Mouse (Mus musculus): ENCODE measurements around the gene Sdhc. TPM values are rescaled to one million over a fixed set of nuclear protein-coding genes. Genes with fewer than 3 reads are reported as not detected.
A peak's percentile ranks its signal among the peaks of the same experiment; 100 is the strongest.

The Sdhc gene
- total and polyA plus RNA-seq, 3 experiments, result 40.5 to 225 (median 158) TPM

GRCm38 (mm10) chr1:171112986-171113385 is 37.4 kb downstream of the Sdhc start:
- no peak for TF ChIP-seq GATA2 (IDR thresholded peaks at IDR 0.05; ENCODE audit: borderline replicate concordance, low read depth, low read length)
- H3K4me3 ChIP-seq (ENCODE audit: low read depth, low read length), result no peak overlapping the region
- H3K36me3 ChIP-seq (replicated peaks), result no peaks in the 10 kb centered on the region
- H3K9me3 ChIP-seq (replicated peaks), result no peaks in the 10 kb centered on the region
- H3K27me3 ChIP-seq (ENCODE audit: insufficient read depth, low read length), result no peaks in the 10 kb centered on the region
- ATAC-seq (ENCODE audit: extremely low read depth, insufficient number of reproducible peaks, low FRiP score, poor library complexity, severe bottlenecking) (no peak), DNase-seq (ENCODE audit: low spot score) (no peak)
- peaks cover 48% of the 10 kb centered on the region for H3K4me1 ChIP-seq (ENCODE audit: insufficient read depth, low read depth, low read length)

GRCm38 (mm10) chr1:171111781-171112575 is 38.4 kb downstream of the Sdhc start:
- Histone ChIP-seq H3K36me3 (replicated peaks) (no peaks in the 10 kb centered on the region), H3K27me3 (ENCODE audit: insufficient read depth, low read length) (no peaks in the 10 kb centered on the region), H3K9me3 (replicated peaks) (no peaks in the 10 kb centered on the region), H3K4me3 (ENCODE audit: low read depth, low read length) (peak overlapping the region; percentile 70), H3K4me1 (ENCODE audit: insufficient read depth, low read depth, low read length) (peaks cover 47% of the 10 kb centered on the region)
- TF ChIP-seq POLR2AphosphoS5 (IDR thresholded peaks at IDR 0.05; ENCODE audit: insufficient replicate concordance, low read depth, low read length) (no peak), TAL1 (conservative IDR thresholded peaks at IDR 0.05; ENCODE audit: low read depth, low read length) (no peak), CTCF (IDR thresholded peaks at IDR 0.05; ENCODE audit: low read depth, low read length) (no peak)
- ATAC-seq (ENCODE audit: extremely low read depth, insufficient number of reproducible peaks, low FRiP score, poor library complexity, severe bottlenecking), result no peak
- DNase-seq (ENCODE audit: low spot score), result no peak

- Histone ChIP-seq H3K4me3 (ENCODE audit: low read depth, low read length) (peak overlapping the region; percentile 70), H3K36me3 (replicated peaks) (no peaks in the 10 kb centered on the region), H3K27me3 (ENCODE audit: insufficient read depth, low read length) (no peaks in the 10 kb centered on the region), H3K4me1 (ENCODE audit: insufficient read depth, low read depth, low read length) (peaks cover 41% of the 10 kb centered on the region), H3K9me3 (replicated peaks) (no peaks in the 10 kb centered on the region)
- TF ChIP-seq CTCF (IDR thresholded peaks at IDR 0.05; ENCODE audit: low read depth, low read length) (peak; percentile 83), GATA1 (IDR thresholded peaks at IDR 0.05; ENCODE audit: borderline replicate concordance, low read length) (no peak), POLR2AphosphoS5 (IDR thresholded peaks at IDR 0.05; ENCODE audit: insufficient replicate concordance, low read depth, low read length) (no peak), TAL1 (conservative IDR thresholded peaks at IDR 0.05; ENCODE audit: low read depth, low read length) (no peak), GATA2 (IDR thresholded peaks at IDR 0.05; ENCODE audit: borderline replicate concordance, low read depth, low read length) (no peak)
- ATAC-seq (ENCODE audit: extremely low read depth, insufficient number of reproducible peaks, low FRiP score, poor library complexity, severe bottlenecking), result peak; percentile 80
- peak; percentile 80 for DNase-seq (ENCODE audit: low spot score)
These were observed 39.2 kb downstream of the Sdhc start for GRCm38 (mm10) chr1:171111020-171111780.

- no peak for DNase-seq (ENCODE audit: low spot score)
- no peak for ATAC-seq (ENCODE audit: extremely low read depth, insufficient number of reproducible peaks, low FRiP score, poor library complexity, severe bottlenecking)
- Histone ChIP-seq H3K36me3 (replicated peaks) (no peaks in the 10 kb centered on the region), H3K27me3 (ENCODE audit: insufficient read depth, low read length) (no peaks in the 10 kb centered on the region), H3K4me1 (ENCODE audit: insufficient read depth, low read depth, low read length) (peaks cover 36% of the 10 kb centered on the region), H3K9me3 (replicated peaks) (no peaks in the 10 kb centered on the region), H3K4me3 (ENCODE audit: low read depth, low read length) (peak overlapping the region; percentile 70; the same call in 1 of the 2 replicates)
- no peak for TF ChIP-seq CTCF (IDR thresholded peaks at IDR 0.05; ENCODE audit: low read depth, low read length)
- TF ChIP-seq TAL1 (conservative IDR thresholded peaks at IDR 0.05; ENCODE audit: low read depth, low read length), result no peak
- no peak for TF ChIP-seq GATA2 (IDR thresholded peaks at IDR 0.05; ENCODE audit: borderline replicate concordance, low read depth, low read length)
- TF ChIP-seq GATA1 (IDR thresholded peaks at IDR 0.05; ENCODE audit: borderline replicate concordance, low read length), result no peak
- TF ChIP-seq POLR2AphosphoS5 (IDR thresholded peaks at IDR 0.05; ENCODE audit: insufficient replicate concordance, low read depth, low read length), result no peak
These were observed 39.8 kb downstream of the Sdhc start for GRCm38 (mm10) chr1:171110659-171111019.

- Histone ChIP-seq H3K4me3 (ENCODE audit: low read depth, low read length) (no peak overlapping the region), H3K4me1 (ENCODE audit: insufficient read depth, low read depth, low read length) (peaks cover 30% of the 10 kb centered on the region), H3K36me3 (replicated peaks) (no peaks in the 10 kb centered on the region), H3K9me3 (replicated peaks) (no peaks in the 10 kb centered on the region), H3K27me3 (ENCODE audit: insufficient read depth, low read length) (no peaks in the 10 kb centered on the region)
- TF ChIP-seq CTCF (IDR thresholded peaks at IDR 0.05; ENCODE audit: low read depth, low read length) (no peak), GATA2 (IDR thresholded peaks at IDR 0.05; ENCODE audit: borderline replicate concordance, low read depth, low read length) (no peak)
- DNase-seq (ENCODE audit: low spot score) (no peak), ATAC-seq (ENCODE audit: extremely low read depth, insufficient number of reproducible peaks, low FRiP score, poor library complexity, severe bottlenecking) (no peak)
These were observed 40.8 kb downstream of the Sdhc start for GRCm38 (mm10) chr1:171109620-171110019.

- TF ChIP-seq TAL1 (conservative IDR thresholded peaks at IDR 0.05; ENCODE audit: low read depth, low read length) (no peak), CTCF (IDR thresholded peaks at IDR 0.05; ENCODE audit: low read depth, low read length) (no peak), GATA2 (IDR thresholded peaks at IDR 0.05; ENCODE audit: borderline replicate concordance, low read depth, low read length) (no peak), POLR2AphosphoS5 (IDR thresholded peaks at IDR 0.05; ENCODE audit: insufficient replicate concordance, low read depth, low read length) (no peak)
- DNase-seq (ENCODE audit: low spot score) (no peak), ATAC-seq (ENCODE audit: extremely low read depth, insufficient number of reproducible peaks, low FRiP score, poor library complexity, severe bottlenecking) (no peak)
- no peak overlapping the region for H3K4me3 ChIP-seq (ENCODE audit: low read depth, low read length)
- H3K9me3 ChIP-seq (replicated peaks), result no peaks in the 10 kb centered on the region
- H3K4me1 ChIP-seq (ENCODE audit: insufficient read depth, low read depth, low read length), result peaks cover 17% of the 10 kb centered on the region
- H3K36me3 ChIP-seq (replicated peaks), result no peaks in the 10 kb centered on the region
- no peaks in the 10 kb centered on the region for H3K27me3 ChIP-seq (ENCODE audit: insufficient read depth, low read length)
These were observed 45.2 kb downstream of the Sdhc start for GRCm38 (mm10) chr1:171105226-171105625.

All from G1E (cell line).